Mouse (Mus musculus): ENCODE measurements at regions not wholly inside any gene's neighbourhood (a gene's known extent, or its start where the extent isn't known, plus 50 kb on each side); places are given as distances from the start of the nearest gene placed in this dataset.

DNA sequence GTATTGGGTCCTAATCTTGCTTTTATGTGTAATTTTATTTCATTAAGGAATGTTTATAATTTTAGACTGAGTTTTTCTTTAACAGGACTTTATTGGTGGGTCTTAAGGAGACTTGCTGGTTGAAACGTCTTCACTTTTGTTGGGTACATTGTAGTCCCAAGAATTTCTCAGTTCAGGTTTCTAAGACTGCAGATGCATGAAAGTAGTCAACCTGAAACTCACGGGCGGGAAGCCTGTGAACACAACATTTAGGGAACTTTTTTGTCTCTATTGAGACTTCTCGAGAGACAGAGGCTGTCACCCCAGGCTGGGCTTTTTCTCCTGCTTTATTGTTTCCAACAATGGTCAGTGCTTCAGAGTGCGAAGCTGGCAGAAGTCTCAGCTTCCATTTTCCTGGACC, 152.5 kb upstream of the Ankrd55 start:
- no peak for DNase-seq

DNA sequence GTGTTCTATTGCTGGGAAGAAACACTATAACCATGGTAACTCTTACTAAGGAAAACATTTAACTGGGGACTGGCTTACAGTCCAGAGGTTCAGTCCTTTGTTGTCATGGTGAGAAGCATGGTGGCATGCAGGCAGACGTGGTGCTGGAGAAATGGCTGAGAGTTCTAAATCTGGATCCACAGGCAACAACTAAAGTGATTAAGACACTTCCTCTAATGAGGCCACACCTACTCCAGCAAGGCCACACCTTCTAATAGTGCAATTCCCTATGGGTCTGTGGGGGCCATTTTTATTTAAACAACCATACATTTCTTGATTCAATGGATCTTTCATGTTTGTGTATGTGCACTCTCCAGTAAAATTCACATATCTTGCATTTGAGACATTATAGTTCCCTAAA, 151.4 kb upstream of the Ankrd55 start:
- DNase-seq: no peak

DNA sequence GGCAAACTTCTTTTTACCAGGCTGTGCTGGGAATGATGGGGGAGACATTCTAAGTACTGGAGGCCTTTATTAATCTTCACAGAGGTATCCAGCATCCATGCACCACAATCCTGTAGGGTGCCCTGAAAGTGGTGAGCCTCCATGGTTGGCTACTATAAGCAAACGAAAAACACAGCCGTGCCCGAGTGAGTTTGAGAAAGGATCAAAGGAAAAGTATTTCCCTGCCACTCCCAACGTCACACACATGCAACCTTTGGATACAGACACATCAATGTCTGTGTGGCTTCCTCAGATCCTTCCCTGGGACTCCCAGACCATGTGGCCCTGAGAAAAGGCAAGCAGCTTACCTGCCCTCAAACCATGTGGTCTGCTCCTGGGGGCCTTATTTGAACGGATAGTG, 147.4 kb upstream of the Ankrd55 start:
- no peak for DNase-seq

DNA sequence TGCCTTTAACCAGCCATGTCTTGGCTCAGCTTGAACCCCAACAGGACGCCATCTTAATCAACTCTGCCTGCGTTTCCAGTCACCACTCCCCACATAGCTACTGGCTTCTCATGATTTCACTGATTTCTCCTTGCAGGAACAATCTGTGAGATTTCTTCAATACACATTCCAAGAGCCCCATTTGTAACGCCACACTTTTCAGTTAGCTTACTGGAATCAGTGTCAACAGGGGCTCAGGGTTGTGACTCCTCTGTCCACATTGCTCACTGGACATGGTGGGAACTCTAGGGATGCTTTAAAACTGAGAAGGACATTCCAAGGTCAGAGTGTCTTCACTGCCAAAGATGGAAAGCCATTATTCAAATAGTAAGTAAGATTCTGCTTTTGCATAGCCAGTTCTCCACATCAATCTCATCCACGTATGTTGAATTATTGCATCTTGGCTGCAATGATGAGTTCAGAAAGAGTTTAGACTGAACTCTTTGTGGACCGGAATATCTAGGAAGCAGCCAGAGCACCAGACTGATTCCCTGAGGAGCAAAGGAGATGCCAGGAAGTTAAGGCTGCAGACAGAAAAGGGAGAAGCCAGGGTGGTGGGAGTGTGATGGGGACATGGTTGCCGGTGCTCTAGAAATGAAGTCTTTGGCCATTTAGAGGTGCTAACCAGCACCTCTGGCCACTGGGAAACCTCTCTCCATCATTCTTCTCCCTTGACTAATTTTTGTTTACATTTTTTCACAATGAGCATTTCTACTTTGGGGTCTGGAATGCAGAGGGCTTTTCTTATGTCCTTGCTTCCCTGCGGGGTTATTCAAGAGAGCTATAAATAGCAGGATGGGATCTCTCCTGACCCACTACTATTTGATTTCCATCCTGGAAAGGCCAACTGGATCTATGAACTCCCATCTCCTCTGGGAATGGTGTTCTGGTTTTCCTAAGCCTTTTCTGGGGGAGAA, 143.6 kb upstream of the Ankrd55 start:
- no peak for DNase-seq

DNA sequence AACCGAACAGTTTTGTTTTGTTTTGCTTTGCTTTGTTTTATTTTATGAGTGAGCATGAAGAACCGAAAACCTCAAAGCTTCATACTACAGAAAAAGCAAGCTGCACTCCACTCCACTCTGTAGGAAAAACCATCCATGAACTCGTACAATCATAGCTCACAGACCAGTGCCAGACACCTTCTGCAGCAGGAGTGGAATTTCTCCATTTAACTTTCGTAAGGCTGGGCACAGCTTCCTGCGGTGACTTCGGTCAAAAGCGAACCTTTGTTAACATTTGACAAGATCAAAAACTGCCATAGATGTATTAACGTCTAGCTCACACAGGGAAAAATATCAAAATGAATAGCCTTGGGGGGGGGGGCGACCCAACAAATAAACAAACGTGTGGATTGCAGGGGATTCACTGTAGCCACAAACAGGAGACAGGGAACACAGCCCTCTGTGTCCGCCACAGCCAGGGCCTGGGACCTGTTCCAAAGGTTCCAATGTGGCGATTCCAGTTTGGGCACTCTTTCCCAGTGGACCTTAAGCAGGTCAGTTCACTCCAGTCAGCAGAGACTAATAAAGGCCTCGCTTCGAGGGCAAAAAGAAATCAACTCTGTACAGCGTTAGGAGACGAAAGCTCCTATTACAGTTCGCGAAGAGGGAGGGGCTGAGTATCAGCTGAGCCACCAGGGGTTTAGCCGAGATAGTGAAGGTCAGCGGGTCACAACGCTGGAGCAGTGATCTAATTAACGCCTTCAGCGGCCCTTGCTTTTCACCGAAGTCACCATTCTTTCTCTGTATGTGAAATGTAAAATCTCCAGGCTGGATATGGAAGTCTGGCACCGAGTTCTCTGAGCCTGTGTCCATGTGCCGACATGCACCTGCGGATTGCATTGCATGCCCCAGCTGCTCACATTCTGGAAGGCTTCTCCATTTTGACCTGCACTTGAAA, 135.4 kb upstream of the Ankrd55 start:
- DNase-seq: peak; percentile 76 to 78

- DNase-seq: peak; percentile 89 to 92
Measured at GRCm38 (mm10) chr13:112153681-112154127, 134.5 kb upstream of the Ankrd55 start.

DNA sequence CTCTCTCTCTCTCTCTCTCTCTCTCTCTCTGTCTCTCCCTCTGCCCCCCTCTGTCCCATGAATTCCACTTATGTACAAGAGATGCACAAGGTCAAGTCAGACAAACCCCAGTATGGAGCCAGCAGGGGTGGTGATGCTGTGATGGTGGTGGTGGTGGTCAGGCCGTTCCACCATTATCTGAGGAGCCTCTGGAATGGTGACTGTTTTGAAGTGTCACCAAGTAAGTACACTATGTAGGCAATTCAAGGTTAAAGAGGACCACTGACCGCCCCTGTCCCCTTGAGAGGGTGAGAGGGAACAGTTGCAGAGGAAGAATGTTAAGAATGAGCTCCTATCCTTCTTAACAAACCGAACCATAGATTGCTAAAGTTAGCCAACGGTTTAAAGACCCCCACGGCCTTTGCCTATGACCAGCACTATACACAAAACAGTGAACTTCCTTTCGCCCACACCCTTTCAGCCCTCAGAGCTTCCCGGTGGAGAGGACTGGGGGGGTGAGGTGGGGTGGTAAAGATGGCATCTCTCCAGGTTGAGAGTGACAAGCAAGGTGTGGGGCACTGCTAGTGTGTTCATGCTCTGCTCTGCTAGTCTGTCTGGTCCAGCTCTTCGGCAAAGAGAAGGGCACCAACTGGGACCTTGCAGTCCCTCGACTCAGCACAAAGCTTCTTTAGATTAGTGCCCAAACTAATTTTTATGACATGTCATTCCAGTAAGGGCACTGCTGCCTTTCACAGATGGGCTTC, 128.7 kb upstream of the Ankrd55 start:
- peak; percentile 28 to 35 for DNase-seq

- peak; percentile 83 to 86 for DNase-seq
Measured at GRCm38 (mm10) chr13:112160173-112160641, 128.0 kb upstream of the Ankrd55 start.

- DNase-seq: no peak
Measured at GRCm38 (mm10) chr13:112160726-112161125, 127.5 kb upstream of the Ankrd55 start.

DNA sequence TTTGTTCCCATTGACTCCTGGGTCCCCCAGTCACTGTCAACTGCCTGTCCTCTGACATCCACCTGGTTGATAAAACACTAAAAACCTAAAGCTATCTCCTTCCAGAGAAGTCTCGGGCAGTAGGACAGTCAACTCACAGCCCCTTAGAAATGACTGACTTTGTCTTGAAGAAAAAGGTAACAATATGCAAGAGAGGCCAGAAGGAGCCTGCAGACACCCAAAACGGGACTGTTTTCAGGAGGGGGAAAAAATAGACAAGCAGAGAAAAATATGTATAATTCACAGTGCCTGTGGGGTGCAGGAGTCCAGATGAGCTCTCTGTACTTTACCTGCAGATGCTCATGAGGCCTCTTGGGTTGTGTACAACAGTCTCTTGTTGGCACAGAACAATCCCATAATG, 126.4 kb upstream of the Ankrd55 start:
- DNase-seq: no peak

DNA sequence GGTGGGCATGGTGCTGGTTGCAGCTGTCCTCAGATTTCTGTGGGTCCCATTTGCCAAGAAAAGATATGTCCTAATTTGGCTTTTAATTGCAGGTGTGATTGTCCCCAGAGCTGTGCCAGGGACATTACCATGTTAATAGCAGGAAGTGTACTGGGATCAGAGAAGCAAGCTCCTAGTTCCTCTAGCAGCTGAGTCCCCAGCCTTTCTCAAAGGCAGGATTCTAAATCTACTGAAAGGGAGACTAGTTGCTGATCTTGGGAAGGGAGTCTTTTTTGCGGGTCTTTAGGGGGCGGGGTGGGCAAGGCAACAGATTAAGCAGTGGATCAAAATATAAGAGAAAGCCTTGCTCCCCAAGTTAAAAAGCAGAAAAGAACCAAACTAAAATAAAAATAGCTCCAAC, 122.3 kb upstream of the Ankrd55 start:
- peak in 1 of 2 experiments; percentile 31 for DNase-seq

DNA sequence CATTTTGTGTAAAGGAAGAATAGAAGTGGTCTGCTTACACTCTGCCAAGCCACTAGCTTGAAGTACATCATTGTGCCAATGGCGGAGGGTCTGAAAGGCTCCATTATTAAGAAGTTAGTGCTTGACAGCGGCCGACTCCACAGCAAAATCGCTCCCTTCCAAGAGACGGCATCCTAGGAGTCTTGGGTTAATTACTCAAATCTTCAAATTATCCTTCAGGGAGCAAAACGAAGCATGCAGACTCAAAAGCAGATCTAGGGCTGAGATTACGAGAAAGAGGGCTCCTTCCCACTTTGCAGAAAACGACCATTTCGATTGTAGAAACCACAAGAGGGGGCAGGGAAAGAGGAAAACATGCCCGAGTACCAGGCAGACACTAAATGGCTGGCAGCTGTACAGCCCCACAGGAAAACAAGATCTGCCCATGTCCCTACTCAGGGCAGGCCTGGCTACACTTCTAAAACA, 121.9 kb upstream of the Ankrd55 start:
- peak; percentile 56 to 62 for DNase-seq

- no peak for DNase-seq
Measured at GRCm38 (mm10) chr13:112168468-112168867, 119.8 kb upstream of the Ankrd55 start.

DNA sequence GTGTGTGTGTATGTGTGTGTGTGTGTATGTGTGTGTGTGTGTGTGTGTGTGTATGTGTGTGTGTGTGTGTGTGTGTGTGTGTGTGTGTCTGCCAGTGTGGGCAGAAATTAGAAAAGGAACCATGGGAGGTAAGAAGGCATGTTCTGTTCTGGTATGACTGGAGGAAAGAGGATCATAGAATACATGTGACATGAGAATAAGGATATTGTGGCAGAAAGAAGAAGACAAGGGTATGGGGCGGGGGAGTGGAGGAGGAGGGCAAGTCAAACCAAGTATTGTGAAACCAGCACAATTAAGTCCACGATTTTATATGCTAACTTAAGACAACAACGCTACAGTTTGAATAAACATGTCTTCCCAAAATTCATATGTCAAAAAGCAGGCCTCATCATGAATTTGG, 117.4 kb upstream of the Ankrd55 start:
- DNase-seq: no peak

GRCm38 (mm10) chr13:112171940-112172715, 116.1 kb upstream of the Ankrd55 start:
- DNase-seq: peak; percentile 58

- DNase-seq: no peak
Measured at GRCm38 (mm10) chr13:112173973-112174372, 114.3 kb upstream of the Ankrd55 start.

DNA sequence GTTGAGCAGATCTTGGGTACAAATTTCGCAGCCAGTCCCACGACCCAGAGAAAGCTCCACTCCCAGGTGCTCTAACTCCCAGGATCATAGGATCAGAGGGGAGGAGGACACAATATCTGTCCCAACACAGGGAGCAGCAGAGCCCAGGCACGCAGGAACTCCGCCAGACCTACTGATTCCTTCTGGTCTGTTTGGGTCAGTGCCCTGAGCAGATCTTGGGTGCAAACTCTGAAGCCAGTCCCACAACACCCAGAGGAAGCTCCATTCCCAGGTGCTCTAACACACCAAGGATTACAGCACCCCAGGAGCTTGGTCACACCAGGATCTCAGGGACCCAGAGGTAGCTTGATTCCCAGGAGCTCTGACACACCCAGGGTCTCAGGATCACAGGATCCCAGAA, 110.2 kb upstream of the Ankrd55 start:
- no peak for DNase-seq

DNA sequence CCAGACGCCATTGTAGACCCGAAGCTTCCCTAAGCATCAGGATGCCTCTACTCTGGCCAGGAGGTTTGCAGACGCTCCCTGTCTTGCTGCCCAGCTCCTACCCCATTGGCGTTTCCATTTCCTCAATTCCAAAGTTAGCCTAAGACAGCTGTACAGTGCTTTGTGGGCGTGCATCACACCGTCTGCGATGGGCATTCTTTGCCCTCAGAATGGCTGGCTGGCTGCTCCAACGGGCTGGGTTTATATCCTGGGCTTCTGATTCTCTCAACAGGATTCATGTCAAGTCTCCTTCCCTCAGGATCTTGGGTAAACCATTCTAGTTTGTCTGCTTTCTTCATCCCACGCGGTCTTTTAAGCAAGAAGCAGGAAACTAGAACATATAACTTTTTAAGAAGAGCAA, 104.3 kb upstream of the Ankrd55 start:
- no peak for DNase-seq

DNA sequence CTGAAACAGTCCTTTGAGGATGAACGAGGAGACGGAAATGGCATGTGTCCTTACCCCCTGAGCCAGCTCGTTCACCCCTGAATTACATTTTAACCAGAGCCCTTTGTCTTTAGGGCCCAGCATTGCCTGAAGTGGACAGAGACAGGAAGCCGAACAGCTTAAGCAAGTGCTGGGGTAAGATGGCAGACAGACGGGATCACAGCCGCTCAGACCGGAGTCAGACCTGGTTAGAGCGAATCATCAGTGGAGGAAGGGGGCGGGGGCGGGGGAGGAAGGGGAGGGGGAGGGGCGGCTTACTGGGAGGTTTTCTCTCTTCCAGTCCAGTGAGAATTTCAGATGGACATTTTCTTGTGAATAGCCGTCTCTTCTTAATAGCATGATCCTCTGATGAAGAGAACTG, 103.1 kb upstream of the Ankrd55 start:
- DNase-seq: no peak

DNA sequence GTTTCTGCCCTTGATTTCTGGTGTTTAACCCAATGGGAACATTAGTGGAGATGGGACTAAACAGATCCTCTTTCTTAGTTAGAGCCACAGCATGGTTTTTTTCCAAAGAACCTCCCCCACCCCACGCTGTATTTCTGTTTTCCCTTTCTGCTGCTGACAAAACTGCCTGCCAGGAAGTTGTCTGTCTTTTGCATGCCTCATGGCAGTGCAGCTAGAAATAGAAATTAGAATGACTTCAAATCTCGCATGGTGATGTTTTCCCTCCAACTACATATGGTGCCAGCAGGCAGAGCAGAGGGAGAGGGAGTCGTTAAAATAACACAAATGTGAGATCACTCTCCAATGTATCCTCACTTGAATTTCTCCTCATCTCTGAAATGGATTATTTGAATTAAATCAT, 101.0 kb upstream of the Ankrd55 start:
- peak; percentile 57 to 63 for DNase-seq

DNA sequence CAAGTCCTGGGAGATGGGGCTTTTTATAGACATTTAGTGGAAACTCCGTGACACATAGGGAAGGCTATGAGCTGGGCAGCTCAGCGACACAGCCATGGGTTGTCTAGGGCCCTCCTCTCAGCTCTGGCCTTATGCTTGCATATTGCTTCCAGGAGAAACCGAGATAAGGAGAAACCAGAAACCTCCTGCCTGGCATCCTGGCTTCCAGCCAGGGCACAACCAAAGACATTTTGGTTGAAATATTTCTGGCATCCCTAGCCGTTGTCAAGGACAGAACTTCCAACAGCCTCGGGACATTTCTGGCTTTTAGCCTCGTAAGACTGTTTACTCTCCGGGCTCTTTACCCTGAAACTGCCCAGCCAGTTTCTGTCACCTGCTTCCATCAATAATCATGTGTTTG, 99.9 kb upstream of the Ankrd55 start:
- peak; percentile 79 to 88 for DNase-seq

Measured in cerebellum, postnatal 10 days (tissue).